Mouse (Mus musculus): ENCODE measurements around the gene Wdr76.

DNA sequence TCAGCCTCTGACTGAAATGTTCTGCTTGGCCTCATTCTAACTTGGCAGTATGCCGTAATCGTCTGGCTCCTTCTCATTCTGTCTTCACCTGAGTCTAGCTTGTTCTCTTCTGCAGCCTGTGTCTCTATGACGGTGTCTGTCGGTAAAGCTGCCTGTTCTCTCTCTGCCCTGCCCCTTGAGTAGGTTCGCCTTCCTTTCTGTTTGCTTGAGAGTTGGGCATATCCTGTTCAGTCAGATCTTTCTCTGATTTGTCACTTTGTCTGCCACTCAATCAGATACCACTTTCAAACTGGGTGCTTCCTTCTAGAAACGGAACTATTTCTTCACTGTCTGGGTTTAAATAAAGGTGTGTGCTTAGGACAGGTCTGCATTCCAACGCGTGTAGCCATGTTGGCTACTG lies 4.9 kb downstream of the Wdr76 start:
- TF ChIP-seq GATA1 (IDR thresholded peaks at IDR 0.05; ENCODE audit: low read length) (no peak), TAL1 (IDR thresholded peaks at IDR 0.05; ENCODE audit: low read length) (no peak)

All from erythroblast, embryonic 14.5 days (primary cell).